Mouse (Mus musculus) embryo, embryonic 11.5 days (tissue): ENCODE data around the gene Gfy.
"Not testable (repeated sequence)": the region's sequence is repeated elsewhere in the genome, so short reads cannot be mapped to it uniquely, and the experiment has no call there.

ENCODE experiments used
- DNase-seq: peaks from one replicate; pipeline ENCODE4 v3.0.0-alpha.2; 2012; ENCODE audit warnings: low read depth, low spot score

Gene Gfy

GRCm38 (mm10) chr7:45193871-45194785, 14.8 kb upstream of the Gfy start:
- no peak for DNase-seq

- no peak for DNase-seq
These were observed 14.0 kb upstream of the Gfy start for GRCm38 (mm10) chr7:45193406-45193805.

GRCm38 (mm10) chr7:45192585-45193310, 13.4 kb upstream of the Gfy start:
- DNase-seq: no peak

GRCm38 (mm10) chr7:45191803-45192363, 12.5 kb upstream of the Gfy start:
- DNase-seq: peak; percentile 46

GRCm38 (mm10) chr7:45191161-45191560, 11.8 kb upstream of the Gfy start:
- no peak for DNase-seq

- DNase-seq: no peak
These were observed 10.8 kb upstream of the Gfy start for GRCm38 (mm10) chr7:45190186-45190585.

- no peak for DNase-seq
These were observed 10.2 kb upstream of the Gfy start for GRCm38 (mm10) chr7:45189600-45189999.

- no peak for DNase-seq
These were observed 6.6 kb upstream of the Gfy start for GRCm38 (mm10) chr7:45185921-45186320.

- DNase-seq: no peak
These were observed 4.3 kb upstream of the Gfy start for GRCm38 (mm10) chr7:45183672-45184071.

- no peak for DNase-seq
These were observed 3.2 kb upstream of the Gfy start for GRCm38 (mm10) chr7:45182606-45183005.

- peak; percentile 82 for DNase-seq
These were observed 2.8 kb upstream of the Gfy start for GRCm38 (mm10) chr7:45182199-45182601.

- DNase-seq: no peak
These were observed 2.2 kb upstream of the Gfy start for GRCm38 (mm10) chr7:45181540-45181939.

GRCm38 (mm10) chr7:45180896-45181477, 1.6 kb upstream of the Gfy start, which contains the start of gene Pth2:
TSS of gene Pth2 (plus strand) at chr7:45180995.
- DNase-seq: no peak

GRCm38 (mm10) chr7:45178550-45178949, 819 bp downstream of the Gfy start:
- no peak for DNase-seq

GRCm38 (mm10) chr7:45176356-45176755, 3.0 kb downstream of the Gfy start:
- no peak for DNase-seq

GRCm38 (mm10) chr7:45175929-45176328, 3.4 kb downstream of the Gfy start:
- DNase-seq: no peak

- no peak for DNase-seq
These were observed 4.0 kb downstream of the Gfy start for GRCm38 (mm10) chr7:45175398-45175797.

GRCm38 (mm10) chr7:45174567-45175280, 4.6 kb downstream of the Gfy start:
- DNase-seq: no peak

- DNase-seq: not testable (repeated sequence)
These were observed 5.6 kb downstream of the Gfy start for GRCm38 (mm10) chr7:45173772-45174171.

- DNase-seq: no peak
These were observed 6.4 kb downstream of the Gfy start for GRCm38 (mm10) chr7:45172974-45173373.

GRCm38 (mm10) chr7:45169495-45169894, 9.9 kb downstream of the Gfy start:
- DNase-seq: no peak
